Mouse (Mus musculus) thymus, adult 2 months (tissue): ENCODE results near the gene Ighmbp2. TPM values are rescaled to one million over a fixed set of nuclear protein-coding genes. Genes with fewer than 3 reads are reported as not detected.

Experiments
- DNase-seq: peaks from one replicate; pipeline ENCODE4 v3.0.0; 2021
- H3K27ac ChIP-seq: fragments of 200-500 bp; 2 replicates; pipeline ENCODE4 v1.5.1; 2012; ENCODE audit warnings: low read length, control low read depth; ENCODE audit not compliant: control insufficient read depth, insufficient read depth
- H3K27me3 ChIP-seq: fragments of 200-500 bp; 2 replicates; pipeline ENCODE4 v1.6.1; 2012; ENCODE audit warnings: mild to moderate bottlenecking, low read length, moderate library complexity, mixed read lengths; ENCODE audit not compliant: control insufficient read depth, insufficient read depth
- H3K36me3 ChIP-seq: fragments of 200-500 bp; 2 replicates; pipeline ENCODE4 v1.6.1; 2012; ENCODE audit warnings: mild to moderate bottlenecking, low read length, moderate library complexity; ENCODE audit not compliant: control insufficient read depth, insufficient read depth
- H3K4me1 ChIP-seq: fragments of 200-500 bp; replicated peaks from 2 replicates; pipeline ENCODE4 v1.6.1; 2012; ENCODE audit warnings: low read length; ENCODE audit not compliant: control insufficient read depth, insufficient read depth
- H3K4me3 ChIP-seq: fragments of 200-500 bp; 2 replicates; pipeline ENCODE4 v1.5.1; 2012; ENCODE audit warnings: mild to moderate bottlenecking, low read length, control low read depth, moderate library complexity; ENCODE audit not compliant: control insufficient read depth, insufficient read depth
- CTCF ChIP-seq: fragments of 200-500 bp; IDR thresholded peaks from 2 replicates; pipeline ENCODE4 v1.5.1; 2012; ENCODE audit warnings: mild to moderate bottlenecking, control low read depth, low read length, moderate library complexity, borderline replicate concordance; ENCODE audit not compliant: control insufficient read depth, poor library complexity, insufficient read depth; ENCODE audit errors: extremely low read depth
- POLR2A ChIP-seq: fragments of 200-500 bp; IDR thresholded peaks from 2 replicates; pipeline ENCODE4 v1.6.1; 2012; ENCODE audit warnings: mild to moderate bottlenecking, low read length, control low read depth, moderate library complexity; ENCODE audit not compliant: control insufficient read depth, poor library complexity, insufficient read depth; ENCODE audit errors: extremely low read depth
- WGBS: fragments of 180-500 bp; shearing (Covaris S2); methylation state at CpG from one replicate; pipeline ENCODE4 v1.1.7; 2018; 5-methylcytosine and 5-hydroxymethylcytosine counted together
- polyA plus RNA-seq: library from polyadenylated mRNA; depleted of rRNA; stranded (reverse); fragments of >200 nt; gene quantifications from 2 replicates; pipeline ENCODE4 v1.2.3, GENCODE M21; 2012

The Ighmbp2 gene
- polyA plus RNA-seq, 1 experiment, result 17.8 TPM

DNA sequence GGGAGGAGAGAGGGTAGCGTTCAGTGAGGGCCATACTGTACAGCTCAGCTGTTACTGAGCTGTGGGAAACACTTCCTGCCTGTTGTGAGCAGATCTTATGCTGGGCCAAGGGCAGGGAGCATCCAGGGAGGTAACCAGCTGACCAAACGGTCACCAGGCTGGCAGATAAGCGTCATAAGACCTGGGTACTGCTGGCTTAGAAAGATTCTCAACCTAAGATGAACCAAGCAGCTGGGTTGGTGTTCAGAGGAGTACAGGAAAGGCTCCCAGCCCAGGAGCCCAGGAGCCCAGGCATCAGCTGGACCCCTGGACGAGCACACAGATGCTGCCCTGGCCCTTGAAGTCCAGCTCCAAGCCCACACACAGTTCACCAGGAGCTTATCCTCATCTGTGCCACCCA is 15.5 kb downstream of the Ighmbp2 start:
- no peaks in the 10 kb centered on the region for H3K4me1 ChIP-seq
- H3K36me3 ChIP-seq, result peaks cover 43% of the 10 kb centered on the region
- no peak overlapping the region for H3K4me3 ChIP-seq
- no peak for DNase-seq
- WGBS, result 95% methylated on average over 4 of the region's 4 CpGs
- H3K27ac ChIP-seq, result no peak overlapping the region
- H3K27me3 ChIP-seq, result no peaks in the 10 kb centered on the region
- TF ChIP-seq CTCF (no peak), POLR2A (no peak)

DNA sequence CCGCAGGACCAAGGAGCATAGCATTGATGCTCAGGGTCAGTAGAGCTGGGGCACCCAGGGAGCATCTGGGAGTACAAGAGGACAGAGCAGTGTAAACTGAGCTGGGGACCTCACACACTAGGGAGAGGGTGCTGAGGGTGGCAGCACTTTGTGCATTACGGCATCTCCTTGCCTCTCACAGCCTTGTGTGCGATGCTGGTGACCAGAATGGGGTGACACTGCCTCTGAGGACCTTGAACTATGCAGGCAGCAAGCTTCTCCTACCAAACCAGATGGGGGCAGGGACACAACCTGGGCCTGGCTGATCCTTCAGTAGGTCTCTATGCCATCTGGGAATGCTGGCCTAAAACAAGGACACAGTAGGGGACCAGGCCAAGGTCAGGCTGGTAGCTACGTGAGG is 16.1 kb downstream of the Ighmbp2 start:
- no peak overlapping the region for H3K27ac ChIP-seq
- H3K4me3 ChIP-seq, result no peak overlapping the region
- no peaks in the 10 kb centered on the region for H3K4me1 ChIP-seq
- DNase-seq, result no peak
- peaks cover 37% of the 10 kb centered on the region for H3K36me3 ChIP-seq
- 98% methylated on average over 4 of the region's 4 CpGs for WGBS
- no peaks in the 10 kb centered on the region for H3K27me3 ChIP-seq
- no peak for TF ChIP-seq CTCF
- no peak for TF ChIP-seq POLR2A

DNA sequence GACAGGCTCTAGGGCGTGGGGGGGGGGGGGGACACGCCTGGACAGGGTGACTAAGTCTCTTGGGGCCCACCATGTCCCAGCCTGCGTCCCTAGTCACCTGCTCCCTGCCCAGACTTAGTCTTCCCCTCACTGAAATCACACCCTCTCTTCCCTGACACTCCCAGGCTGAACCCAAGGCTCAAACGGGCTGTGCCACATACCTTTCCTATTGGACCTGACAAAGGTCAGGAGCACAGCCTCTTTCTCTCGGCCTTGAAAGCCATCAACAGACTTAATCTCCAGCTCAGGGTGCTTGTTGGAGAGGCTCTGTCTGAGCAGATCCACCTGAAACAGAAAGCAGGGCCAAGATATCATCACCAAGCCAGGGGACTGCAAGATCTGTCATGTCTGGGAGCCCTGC is 16.7 kb downstream of the Ighmbp2 start:
- Histone ChIP-seq H3K4me1 (no peaks in the 10 kb centered on the region), H3K36me3 (peaks cover 34% of the 10 kb centered on the region), H3K27me3 (no peaks in the 10 kb centered on the region), H3K27ac (no peak overlapping the region), H3K4me3 (no peak overlapping the region)
- TF ChIP-seq CTCF (no peak), POLR2A (no peak)
- no peak for DNase-seq
- WGBS, result 93% methylated on average over 5 of the region's 5 CpGs

DNA sequence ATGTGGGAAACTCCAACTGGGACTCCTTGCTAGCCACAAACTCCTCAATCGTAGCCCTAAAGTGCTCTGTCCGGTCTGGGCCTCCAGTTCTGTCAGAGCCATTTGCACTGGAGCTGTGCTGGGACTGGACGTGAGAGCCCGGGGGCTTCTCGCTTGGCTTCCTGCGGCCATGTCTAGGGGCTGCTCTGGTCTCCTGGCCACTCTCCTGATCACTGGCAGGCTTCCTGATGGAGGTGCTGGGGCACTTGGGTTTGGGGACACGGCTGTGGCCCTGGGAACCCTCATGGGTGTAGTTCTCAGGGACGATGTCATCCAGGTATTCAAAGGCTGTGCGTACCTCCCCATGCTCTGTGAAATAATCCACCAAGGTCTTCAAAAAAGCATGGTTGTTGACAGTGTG is 17.6 kb downstream of the Ighmbp2 start:
- no peak overlapping the region for H3K4me3 ChIP-seq
- H3K27me3 ChIP-seq, result no peaks in the 10 kb centered on the region
- TF ChIP-seq POLR2A (no peak), CTCF (no peak)
- 97% methylated on average over 9 of the region's 9 CpGs for WGBS
- no peak overlapping the region for H3K27ac ChIP-seq
- no peak for DNase-seq
- H3K4me1 ChIP-seq, result no peaks in the 10 kb centered on the region
- peaks cover 32% of the 10 kb centered on the region for H3K36me3 ChIP-seq

DNA sequence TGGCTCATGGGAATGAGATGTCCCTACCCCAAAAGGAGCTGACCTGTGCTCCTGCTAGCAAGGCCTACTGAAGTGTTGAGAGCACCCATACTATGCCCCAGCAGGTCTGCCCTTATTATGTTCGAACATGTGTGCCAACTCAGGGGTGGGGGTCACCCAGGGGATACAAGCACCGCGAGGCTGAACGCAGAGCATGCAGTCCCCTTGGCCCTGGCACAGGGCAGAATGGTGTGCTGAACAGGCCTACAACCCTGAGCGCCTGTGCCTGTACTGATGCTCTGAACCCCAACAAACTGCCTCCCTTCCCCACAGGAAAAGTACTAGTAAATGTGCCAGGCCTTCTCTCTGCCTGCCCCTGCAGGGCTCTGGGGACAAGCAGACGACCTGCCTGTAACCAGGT is 18.5 kb downstream of the Ighmbp2 start:
- Histone ChIP-seq H3K27ac (no peak overlapping the region), H3K36me3 (peaks cover 33% of the 10 kb centered on the region), H3K4me1 (no peaks in the 10 kb centered on the region), H3K27me3 (no peaks in the 10 kb centered on the region), H3K4me3 (no peak overlapping the region)
- DNase-seq, result no peak
- WGBS, result 97% methylated on average over 6 of the region's 6 CpGs
- TF ChIP-seq POLR2A (no peak), CTCF (no peak)

DNA sequence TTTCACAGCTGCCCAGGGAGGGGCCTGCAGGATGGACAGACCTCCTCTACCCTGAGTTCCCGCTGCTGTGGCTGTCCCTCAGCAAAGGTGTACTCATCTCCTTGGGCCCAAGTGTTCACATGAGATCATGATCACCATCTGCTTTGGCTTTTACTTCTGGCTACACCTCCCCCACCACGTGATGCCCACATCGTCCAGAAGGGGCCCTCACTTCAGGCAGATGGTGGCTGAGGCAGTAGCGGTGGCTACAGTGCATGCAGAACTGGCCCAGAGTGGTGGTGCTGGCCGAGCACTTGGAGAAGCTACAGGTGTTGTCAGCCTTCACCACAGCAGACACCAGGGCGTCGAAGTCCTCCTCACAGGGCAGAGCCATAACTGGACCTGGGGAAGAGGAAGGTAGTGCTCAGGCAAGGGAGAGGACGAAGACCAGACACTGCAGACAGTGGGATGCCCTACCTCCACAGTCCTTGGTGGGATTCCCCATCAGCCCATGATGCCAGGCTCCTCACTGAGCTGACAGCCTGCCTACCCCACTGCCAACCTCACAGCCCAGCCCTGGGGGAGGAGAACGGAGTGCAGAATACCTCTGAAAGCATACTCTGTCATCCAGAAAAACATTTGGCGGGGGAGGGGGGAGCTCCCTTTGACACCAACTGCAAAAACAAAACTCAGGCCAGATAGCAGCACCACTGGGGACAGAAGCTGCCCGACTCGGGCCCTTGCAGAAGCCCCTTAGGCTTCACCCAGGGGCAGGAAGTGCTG is 20.9 kb downstream of the Ighmbp2 start:
- no peaks in the 10 kb centered on the region for H3K27me3 ChIP-seq
- H3K4me1 ChIP-seq, result no peaks in the 10 kb centered on the region
- DNase-seq, result no peak
- no peak for TF ChIP-seq CTCF
- no peak for TF ChIP-seq POLR2A
- no peak overlapping the region for H3K27ac ChIP-seq
- peaks cover 19% of the 10 kb centered on the region; the same call in 1 of the 2 replicates for H3K36me3 ChIP-seq
- WGBS, result 95% methylated on average over 12 of the region's 12 CpGs
- no peak overlapping the region for H3K4me3 ChIP-seq

DNA sequence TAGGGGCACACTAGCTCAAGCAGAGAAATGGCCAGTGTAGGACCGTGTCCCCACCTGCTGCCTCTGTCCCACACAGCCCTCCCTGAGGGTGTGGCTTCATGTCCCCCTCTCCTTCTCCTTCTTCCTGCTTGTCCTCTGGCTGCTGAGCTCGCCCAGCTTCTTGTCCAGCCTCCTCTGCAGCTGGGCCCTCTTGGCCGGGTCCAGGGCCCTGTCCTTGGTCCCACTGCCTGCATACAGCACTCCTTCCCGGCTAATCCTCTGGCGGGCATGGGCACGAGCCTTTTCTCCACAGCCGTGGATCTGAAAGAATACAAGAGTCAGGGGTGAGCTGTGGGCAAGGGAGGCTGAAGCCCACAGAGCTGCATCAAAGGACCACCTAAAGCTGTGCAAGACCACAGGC is 21.5 kb downstream of the Ighmbp2 start:
- DNase-seq, result no peak
- Histone ChIP-seq H3K36me3 (peaks cover 19% of the 10 kb centered on the region; the same call in 1 of the 2 replicates), H3K4me3 (no peak overlapping the region), H3K4me1 (no peaks in the 10 kb centered on the region), H3K27ac (no peak overlapping the region), H3K27me3 (no peaks in the 10 kb centered on the region)
- WGBS, result 97% methylated on average over 7 of the region's 7 CpGs
- no peak for TF ChIP-seq POLR2A
- TF ChIP-seq CTCF, result no peak

DNA sequence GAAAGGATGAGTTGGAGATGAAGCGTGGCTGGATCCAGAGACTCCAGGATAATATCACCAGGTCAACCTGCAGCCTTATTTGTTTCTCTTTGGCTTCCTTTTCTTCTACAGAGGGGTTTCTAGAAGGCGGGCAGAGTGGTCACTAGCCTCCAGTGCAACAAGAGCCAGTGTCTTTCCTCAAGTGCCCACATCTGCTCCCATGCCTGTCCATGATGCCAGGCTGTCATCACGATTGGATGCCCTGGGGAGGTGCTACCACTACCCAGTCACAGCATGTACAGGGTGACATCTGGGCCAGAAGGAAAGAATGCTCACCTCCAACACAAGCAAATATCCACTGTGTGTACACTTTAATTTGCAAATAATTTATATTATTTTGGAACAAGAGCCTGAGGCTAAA is 22.2 kb downstream of the Ighmbp2 start:
- no peak overlapping the region for H3K27ac ChIP-seq
- no peak overlapping the region for H3K4me3 ChIP-seq
- over 99% methylated on average over 3 of the region's 3 CpGs for WGBS
- H3K36me3 ChIP-seq, result peaks cover 19% of the 10 kb centered on the region; the same call in 1 of the 2 replicates
- H3K27me3 ChIP-seq, result no peaks in the 10 kb centered on the region
- no peak for DNase-seq
- no peaks in the 10 kb centered on the region for H3K4me1 ChIP-seq
- no peak for TF ChIP-seq CTCF
- TF ChIP-seq POLR2A, result no peak
